Mouse (Mus musculus): Measurements from ENCODE around the gene Mybpc1.

DNA sequence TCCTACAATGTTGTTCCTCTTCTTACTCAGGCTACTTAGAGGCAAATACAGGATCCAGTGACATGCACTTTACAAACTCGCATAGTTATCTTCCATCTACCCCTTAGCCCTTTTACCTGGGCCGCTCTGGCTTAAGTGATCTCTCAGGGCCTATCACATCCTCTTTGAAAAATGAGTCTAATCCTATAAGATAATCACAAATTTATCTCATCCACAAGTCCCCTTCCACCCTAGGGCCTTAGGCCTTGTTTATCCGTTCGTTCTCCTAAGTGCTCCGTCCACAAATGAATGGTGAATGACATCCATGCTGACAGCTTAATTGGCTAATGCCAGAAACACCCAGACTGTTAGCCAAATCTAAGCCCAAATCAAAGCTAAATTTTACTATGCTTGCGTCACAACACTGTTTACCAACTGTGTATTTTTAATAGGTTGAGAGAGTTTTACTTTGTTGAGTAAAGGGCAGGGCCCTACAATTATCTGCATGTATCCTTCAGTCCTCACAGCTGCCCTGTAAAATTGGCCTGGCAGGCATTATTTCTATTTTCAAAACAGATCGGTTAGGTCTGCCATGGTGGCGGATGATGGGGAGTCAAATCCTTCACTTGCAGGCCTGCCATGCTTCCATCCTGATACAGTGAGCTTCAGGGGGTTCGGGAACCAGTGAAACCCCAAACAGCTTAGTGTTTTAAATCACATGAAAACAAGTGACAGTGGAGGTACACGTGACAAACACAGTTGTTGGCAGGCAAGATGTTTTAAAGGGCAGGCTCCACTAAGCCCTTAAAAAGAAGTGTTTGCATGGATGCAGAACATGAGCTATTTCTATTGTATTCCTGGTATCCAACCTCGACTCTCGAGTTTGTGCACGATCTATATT, 102.8 kb downstream of the Mybpc1 start:
- TF ChIP-seq CTCF (IDR thresholded peaks at IDR 0.05; ENCODE audit: control insufficient read depth, insufficient read depth, insufficient read length): no peak
- TF ChIP-seq FOSL1 (IDR thresholded peaks at IDR 0.05; ENCODE audit: insufficient read depth, low read length, poor library complexity, severe bottlenecking): no peak
- TF ChIP-seq MAX (IDR thresholded peaks at IDR 0.05): no peak
- TF ChIP-seq USF1 (IDR thresholded peaks at IDR 0.05; ENCODE audit: low read depth): no peak
- TF ChIP-seq MYOG (IDR thresholded peaks at IDR 0.05; ENCODE audit: control insufficient read depth, extremely low read depth, insufficient read length): no peak
- TF ChIP-seq CEBPB (IDR thresholded peaks at IDR 0.05; ENCODE audit: low read depth): no peak

Data from C2C12 (cell line).